Mouse (Mus musculus): ENCODE results near the gene Smarcd3.
A peak's percentile ranks its signal among the peaks of the same experiment; 100 is the strongest.

GRCm38 (mm10) chr5:24597901-24598569 lies 26.2 kb downstream of the Smarcd3 start:
- no peak for TF ChIP-seq ZC3H11A (IDR thresholded peaks at IDR 0.05; ENCODE audit: low read depth, low read length)
- TF ChIP-seq CHD2 (IDR thresholded peaks at IDR 0.05; ENCODE audit: low read length), result no peak
- TF ChIP-seq CHD1 (IDR thresholded peaks at IDR 0.05; ENCODE audit: low read depth, low read length), result no peak
- no peak for TF ChIP-seq MXI1 (IDR thresholded peaks at IDR 0.05; ENCODE audit: low read depth, low read length)
- TF ChIP-seq NELFE (IDR thresholded peaks at IDR 0.05; ENCODE audit: low read depth, low read length), result no peak; the same call in 1 of the 2 replicates
- no peak for TF ChIP-seq TAL1 (IDR thresholded peaks at IDR 0.05; ENCODE audit: low read length)
- TF ChIP-seq MAX (IDR thresholded peaks at IDR 0.05; ENCODE audit: low read length), result no peak
- 0 out of 6 replicates have a peak, but pooled peaks of 1 of the 3 experiments have one; percentile 4 for TF ChIP-seq CTCF (IDR thresholded peaks at IDR 0.05 in 2 of 3, conservative IDR thresholded peaks at IDR 0.05 in 1 of 3; ENCODE audit: control insufficient read depth in 1 of 3, insufficient read depth in 1 of 3, low read depth in 2 of 3, low read length in 3 of 3, poor library complexity in 1 of 3, severe bottlenecking in 1 of 3)
- TF ChIP-seq RAD21 (IDR thresholded peaks at IDR 0.05; ENCODE audit: low read depth, low read length), result no peak
- TF ChIP-seq EP300 (IDR thresholded peaks at IDR 0.05; ENCODE audit: low read depth in 1 of 2, low read length in 2 of 2), result no peak
- TF ChIP-seq MAFK (IDR thresholded peaks at IDR 0.05; ENCODE audit: borderline replicate concordance, low read depth, low read length), result no peak

All from MEL (cell line).